Mouse (Mus musculus): ENCODE data around the gene Bcorl1. TPM values are rescaled to one million over a fixed set of nuclear protein-coding genes. Genes with fewer than 3 reads are reported as not detected.

The Bcorl1 gene
- 10 to 100 TPM; 10.7 to 13.1 (median 11.5) TPM for total RNA-seq (2022)

DNA sequence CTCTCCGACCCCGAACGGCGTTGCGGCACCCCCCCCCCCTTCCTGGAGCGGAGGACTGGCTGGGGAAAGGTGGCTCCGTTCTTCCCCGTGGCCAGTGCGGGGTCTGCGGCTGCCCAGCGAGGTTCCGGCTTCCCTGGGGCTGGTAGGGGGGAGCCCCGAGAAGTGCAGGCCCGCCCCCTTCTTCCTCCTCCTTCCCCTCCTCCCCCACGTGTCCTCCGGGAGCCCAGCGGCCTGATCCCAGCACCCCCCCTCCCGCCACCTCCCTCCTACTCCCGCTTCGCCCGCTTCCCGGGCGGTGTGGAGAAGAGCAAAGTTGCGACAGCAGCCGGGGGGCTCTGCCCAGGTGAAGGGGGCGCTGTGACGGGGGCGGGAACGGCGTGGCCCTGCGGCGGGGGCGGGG is at the start of gene Bcorl1:
Bcorl1 (plus strand) TSS at position 218 of the 400 bp plus-strand sequence.
- peak; percentile 47 for DNase-seq

DNA sequence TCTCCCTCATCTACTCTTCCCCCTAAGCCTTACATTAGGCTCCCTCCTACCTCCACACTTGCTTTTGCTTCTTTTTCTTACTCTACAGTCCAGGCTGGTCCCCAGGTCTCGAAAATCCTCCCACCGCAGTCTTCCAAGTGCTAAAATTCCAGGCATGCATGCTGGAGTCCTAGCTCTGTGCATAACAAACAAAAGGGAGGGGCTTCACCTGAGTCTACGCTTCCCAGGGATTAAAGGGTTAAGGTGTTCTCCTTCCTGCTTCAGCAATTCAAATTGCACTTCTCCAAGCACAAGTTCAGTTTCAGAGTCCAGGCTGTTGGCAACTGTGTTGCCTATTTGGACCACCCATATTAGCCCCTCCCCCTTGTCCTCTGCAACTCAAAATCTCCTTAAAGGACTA is 49.7 kb upstream of the Bcorl1 start:
- DNase-seq: no peak

DNA sequence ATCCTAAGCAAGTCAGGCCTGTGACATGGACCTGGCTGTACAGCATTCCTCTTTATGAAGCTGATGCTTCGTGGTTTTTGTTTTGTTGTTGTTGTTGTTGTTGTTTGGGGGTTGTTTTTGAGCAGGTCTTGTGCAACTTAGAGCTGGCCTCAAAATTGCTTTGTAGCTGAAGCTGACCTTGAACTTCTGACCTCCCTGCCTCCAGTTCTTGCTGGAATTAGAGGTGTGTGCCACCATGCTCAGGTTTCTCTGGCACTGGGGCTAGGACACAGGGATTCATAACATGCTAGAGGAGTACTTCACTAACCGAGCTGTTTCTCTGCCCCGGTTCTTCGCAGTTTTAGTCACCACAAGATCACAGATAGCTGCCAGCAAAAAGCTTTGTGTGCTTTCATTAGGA is 35.8 kb upstream of the Bcorl1 start:
- DNase-seq: no peak

DNA sequence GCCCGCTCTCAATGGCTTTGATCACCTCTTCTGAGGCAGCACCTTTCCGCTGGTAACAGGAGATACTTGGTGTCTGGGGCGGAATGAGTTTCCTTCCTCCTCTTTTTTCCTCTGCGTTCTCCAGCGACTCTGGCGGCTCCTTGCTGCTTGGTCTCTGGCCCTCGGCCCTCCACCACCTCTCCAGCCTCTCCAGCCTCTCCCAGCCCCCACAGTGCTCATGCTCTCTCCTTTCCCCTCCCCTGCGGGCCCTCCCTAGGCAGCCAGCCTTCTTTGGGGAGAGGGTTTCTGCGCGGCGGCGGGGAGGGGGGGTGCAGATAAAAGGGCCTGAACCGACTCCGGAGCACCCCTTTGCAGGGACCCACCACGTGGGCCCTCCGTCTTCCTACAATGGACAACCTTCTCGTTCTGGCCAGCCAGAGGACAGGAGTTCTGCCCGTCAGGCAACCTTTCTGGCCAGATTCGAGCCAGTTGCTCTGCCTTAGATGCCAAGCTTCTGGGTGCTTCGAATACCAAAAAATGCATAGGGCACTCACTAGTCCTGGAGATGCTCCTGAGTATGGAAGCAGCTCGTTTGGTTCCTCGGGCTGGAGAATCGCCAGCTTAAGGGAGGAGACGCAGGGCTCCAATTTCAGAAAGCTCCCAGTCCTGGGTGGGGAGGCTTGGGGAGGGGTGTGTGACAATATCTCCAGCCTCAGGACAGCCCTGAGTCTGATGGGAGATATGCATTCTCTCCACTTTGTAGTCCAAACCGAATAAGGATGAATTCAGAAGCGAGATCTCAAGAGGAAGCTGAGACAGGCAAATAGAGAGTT is 30.2 kb upstream of the Bcorl1 start:
- no peak for DNase-seq

DNA sequence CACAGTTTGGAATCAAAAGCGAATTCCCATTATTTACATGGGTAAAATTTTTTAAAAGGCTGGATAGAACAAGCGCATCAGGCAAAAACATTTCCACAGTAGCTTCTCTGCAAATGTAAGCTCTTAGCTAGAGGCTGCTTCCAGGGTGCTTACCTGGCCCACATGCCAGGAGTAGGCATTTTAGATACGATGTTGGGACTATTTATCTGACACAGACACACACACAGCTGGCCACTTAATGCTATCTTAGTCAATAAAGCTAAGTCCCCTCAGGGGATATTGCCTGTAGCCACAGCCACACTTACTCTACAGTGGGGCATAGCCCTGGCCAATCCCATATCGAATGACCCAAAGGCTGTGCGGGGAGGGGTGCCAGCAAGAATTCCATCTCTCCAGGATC is 29.4 kb upstream of the Bcorl1 start:
- DNase-seq: no peak

DNA sequence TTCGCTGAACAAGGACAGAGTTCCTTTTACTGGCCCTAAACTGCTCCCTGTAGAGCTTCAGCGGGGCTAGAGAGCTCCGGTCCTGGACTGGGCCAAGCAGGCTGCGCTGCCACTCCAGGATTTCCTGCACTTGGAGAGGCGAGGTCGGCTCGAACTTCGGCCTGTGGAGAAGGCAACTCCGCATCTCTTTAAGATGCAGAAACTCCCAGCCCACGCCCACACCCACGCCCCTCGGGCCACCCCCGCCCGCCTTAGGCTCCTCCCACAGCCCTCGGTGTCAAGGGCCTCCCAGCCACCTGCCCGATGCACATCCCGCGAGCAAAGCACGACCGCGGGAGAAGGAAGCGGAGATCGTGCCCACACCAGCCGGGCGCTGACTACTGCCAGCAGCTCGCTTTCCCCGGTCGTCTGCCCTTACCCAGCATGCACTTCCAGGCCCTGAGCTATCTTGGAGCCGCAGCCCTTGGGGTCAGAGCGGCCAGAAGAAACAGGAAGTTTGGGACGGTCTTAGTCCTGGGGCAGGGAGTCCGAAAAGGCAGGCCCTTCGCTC is 26.6 kb upstream of the Bcorl1 start:
- peak; percentile 81 for DNase-seq

DNA sequence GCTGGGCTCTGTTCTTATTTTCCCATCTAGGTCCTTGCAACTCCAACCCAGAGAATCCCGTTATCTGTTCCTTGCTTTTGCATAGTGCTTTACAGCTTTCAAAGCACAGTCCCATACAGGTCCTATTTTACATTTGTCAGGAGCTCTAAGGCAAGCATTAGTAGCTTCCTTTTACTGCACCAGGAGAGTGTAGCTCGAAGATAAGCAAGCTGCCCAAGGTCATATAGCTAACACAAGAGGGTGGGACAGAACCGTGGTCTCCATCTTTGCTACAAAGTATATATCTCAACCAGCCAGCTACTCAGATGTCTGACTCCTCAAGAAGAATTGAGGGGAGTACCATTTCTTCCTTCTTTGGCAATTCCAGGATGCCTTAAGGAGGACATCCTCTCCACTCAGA is 23.7 kb upstream of the Bcorl1 start:
- DNase-seq: no peak

DNA sequence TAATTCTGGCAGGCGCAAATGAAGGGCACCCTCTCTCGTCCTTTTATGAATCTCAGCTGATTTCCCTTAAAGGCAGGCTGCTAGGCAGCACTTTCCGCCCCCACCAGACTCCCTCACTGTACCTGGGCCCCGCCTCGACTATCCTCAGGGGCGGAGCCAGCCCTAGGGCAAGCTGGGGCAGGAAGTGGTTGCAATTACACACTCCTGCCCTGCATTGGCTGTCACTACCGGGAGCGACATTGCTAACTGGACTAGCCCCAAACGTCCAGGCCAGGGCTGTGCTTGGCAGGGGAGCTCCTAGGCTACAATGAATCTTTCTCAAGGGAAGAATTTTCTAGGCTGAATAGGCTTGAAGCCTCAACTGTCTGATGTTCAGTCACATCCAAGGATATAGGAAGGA is 23.0 kb upstream of the Bcorl1 start:
- DNase-seq: no peak

DNA sequence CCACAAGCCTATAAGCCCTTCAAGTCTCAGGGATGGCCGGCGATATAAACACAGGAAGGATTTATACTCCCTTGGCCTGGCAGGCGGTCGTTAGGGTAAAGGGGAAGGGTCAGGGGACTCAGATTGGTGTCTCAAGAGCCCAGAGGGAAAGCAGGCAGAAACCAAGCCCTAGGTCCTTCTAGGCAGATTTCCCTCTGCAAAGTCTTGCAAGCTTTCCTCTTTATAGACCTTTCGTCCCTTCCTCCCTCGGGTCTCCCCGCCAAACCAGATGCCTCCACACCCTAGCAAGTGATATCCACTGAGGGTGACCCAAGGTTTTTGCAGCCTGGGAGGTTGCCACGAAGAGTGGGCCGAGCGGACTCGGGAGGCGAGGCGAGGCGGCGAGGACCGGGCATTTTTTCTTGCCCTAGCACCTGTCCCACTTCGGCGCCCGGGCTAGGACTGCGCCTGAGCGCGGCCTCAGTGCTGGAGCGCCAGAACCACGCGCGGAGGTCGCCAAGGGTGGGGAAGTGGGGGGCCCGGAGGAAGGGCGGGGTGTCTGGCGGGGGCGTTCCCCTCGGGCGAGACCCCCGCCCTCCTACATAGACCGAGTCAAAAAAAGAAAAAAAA is 613 bp upstream of the Bcorl1 start:
- peak; percentile 3 for DNase-seq

DNA sequence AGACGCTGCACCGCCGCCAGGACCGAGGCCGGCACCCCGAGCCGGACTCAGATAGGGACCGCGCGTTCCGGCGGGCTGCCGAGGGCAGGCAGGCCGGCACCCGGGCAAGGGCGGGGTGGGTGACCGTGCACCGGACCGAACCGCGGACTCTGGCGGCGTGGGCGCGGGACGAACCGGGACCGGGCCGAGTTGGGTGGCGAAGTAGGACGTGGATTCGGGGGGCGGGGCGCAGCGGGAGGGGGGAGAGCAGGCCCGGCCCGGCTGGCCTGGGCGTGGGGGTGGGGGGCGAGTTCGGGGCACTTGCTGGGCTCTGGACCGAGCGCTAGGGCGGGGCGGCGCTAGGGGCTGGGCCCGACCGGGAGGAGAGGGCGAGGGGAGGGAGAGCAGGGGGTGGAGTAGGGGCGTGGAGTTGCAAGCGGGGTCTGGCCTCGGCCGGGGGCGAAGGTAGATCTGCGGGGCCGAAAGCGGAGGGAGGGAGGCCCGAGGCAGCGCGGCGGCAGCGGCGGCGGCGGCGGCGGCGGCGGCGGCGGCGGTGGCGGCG is 533 bp downstream of the Bcorl1 start:
- DNase-seq: peak; percentile 63

DNA sequence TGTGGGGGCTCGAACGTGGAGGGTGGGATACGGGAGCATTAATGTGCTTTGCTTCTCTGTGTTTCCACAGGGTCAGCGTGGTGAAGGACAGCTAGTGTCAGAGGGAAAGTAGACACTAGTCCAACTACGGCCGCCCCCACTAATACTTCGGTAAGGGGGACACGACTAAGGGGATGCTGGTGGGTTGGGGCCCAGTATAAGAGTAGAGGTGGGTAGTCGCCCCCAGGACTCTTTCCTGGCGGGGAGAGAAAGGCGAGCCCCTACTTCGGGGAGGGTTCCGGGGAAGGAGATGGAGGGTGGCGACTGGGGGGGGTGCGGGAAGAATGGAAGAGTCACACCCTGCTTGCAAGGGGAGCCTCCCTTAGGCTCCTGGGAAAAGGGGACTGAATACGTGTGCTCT is 1.6 kb downstream of the Bcorl1 start:
- peak; percentile 10 for DNase-seq

DNA sequence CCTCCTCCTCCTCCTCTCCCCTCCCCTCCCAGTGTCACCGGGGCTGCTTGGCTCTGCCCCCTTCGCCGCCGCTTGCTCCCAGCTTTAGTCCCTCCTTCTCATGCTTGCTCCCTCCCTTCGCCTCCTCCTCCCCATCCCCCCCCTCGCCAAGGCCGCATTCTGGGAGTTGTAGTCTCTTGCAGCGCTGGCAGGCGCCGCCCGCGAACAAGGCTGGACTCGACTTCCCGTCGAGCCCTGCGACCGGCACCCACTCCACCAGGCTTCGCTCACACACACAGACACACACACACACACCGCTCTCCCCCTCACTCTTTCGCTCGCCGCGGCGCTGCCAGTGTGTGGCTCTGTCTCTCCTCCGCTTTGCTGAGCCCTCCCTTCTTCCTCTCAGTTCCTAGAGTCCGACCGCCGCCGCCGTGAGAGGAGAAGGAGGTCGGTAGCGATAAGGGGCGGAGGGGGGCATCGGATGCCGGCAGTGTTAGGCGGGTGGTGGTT is 2.3 kb downstream of the Bcorl1 start:
- DNase-seq: peak; percentile 87

DNA sequence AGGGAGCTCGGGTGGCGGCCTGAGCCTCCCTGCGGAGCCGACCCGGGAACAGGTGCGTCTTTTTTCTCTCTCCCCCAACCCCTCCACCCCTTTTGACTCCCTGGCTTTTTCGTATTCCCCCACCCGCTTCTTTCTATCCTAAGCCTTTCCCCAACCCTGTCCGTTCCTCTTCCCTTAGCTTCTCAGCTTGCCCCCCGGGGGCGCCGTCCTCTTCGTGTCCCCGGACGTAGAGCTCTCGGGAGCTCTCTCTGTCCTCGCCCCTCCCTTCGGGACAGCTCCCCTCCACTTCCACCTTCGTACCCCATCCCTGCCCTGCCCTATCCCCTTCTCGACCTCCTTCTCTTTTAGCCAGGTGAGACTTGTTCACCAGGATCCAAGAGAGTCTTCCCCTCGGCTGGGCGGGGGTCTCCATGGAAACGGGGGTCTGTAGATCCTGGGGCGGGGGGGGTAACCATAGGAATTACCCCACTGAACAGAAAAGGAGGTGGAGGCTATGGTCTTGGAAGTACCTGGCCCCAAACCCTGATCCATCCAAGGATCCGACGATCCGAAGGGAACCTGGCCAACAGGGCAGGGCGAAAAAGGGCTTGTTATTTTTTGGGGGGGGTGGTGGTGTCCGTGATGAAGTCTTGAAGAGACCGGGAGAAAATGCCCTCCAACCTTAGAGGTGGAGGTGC is 2.9 kb downstream of the Bcorl1 start:
- peak; percentile 18 for DNase-seq

DNA sequence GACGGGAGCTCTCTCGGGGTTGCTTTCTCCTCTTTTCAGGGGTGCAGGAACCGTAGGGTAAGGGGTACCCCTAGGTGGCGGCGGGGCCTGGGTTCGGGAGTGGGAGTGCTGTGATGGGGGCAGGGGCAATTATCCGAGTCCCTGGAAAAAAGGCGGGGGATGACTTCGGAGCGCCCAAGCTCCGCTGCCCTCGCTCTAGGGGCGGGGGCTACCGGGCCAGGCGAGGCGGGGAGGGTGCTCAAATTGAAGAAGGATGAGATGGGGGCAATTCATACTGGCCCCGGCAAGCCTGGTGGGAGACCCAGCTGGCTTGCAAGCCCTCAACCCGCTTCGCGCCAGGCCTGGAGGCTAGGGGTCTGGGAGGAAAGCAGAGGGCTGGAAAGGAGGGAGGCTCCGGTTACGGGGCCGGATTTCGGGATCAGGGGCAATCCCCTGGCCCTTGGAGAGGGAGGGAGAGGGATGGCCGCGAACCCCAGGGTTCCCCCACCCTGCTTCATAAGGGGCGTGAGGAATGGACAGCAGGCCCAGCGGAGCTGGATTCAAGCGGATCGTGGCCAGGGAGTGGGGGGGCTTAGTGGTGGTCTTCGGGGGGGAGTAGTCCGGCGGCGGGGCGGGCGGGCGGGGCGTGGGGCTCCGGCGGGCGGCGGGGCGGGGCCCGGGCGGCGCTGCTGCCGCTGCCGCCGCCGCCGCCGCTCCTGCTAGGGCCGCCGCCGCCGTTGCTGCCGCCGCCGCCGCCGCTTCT is 3.7 kb downstream of the Bcorl1 start:
- DNase-seq: peak; percentile 9

DNA sequence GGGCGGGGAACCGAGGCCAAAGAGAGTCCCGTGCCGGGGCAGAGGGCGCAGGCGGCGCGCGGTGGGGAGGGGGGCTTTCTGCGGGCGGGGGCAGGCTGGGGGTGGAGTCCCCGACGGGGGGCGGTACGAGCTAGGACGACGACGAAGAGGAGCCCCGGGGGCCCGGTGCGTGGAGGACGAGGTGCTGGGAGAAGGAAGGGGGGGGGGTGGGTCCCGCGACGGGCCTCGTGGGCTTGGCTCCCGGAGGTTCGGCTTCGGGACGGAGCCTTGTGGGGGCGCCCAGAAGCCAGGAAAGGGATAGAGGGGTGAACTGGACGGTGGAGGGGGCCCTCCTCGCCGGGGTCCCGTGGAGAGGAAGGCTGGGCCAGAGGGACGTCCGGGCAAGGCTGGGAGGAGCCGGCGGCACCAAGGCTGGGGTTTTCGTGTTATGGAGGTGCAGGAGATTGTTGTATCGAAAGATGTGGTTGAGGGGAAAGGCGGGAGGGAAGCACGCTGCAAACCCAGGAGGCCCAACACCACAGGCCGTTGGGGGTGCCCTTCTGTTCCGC is 4.3 kb downstream of the Bcorl1 start:
- peak; percentile 9 for DNase-seq

DNA sequence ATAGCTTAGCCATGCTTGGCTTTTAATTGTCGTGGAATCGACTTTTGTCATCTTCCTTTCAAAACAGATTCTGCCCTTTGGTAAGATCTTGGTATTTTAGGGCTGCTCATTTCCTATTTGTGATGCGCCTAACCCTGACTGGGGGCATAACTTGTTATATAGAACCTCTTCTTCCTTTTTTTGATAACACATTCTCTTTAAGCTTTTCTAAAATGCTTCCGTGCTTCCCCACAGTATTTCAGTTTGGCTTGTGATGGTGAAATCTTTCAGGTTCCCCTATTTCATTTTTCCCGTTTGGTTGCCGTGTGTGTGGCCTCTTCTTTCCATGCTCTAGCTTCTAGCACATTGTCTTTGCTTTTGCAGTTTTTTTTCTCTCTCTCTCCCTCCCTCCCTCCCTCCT is 14.2 kb downstream of the Bcorl1 start:
- DNase-seq: no peak

DNA sequence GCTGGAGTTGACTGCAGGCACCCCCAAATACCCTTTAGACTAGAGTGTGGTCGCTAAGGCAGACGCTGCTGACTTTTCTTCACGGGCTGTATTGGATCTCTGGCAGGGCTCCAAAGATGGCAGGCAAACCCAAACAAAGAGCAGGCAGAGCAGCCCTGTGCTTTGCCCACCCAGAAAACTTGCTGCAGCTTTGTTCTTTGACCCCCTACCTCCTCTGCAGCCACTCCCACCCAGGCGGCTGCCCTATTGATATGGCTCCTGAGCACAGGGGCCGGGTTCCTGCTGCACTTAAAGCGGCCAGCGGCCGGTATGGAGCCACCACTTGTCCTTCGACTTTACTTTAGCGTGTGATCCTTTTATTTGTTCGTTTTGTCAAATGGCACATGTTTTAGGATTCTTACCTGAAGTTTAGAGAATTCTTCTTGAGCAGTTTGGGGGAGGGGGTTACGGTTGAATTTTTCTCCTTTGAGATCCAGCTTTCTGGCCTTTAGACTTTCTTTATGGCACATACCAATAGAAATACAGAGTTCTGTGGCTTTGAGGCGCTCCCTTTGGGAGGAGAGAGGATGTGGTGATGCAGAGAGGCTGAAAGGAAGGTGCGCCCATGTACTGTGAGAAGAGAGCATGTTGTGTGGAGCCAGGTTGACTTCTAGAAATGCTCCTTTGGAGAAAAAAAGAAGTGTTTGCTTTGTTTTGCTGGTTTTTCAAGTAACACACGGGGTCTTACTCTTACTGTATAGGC is 24.8 kb downstream of the Bcorl1 start:
- no peak for DNase-seq

DNA sequence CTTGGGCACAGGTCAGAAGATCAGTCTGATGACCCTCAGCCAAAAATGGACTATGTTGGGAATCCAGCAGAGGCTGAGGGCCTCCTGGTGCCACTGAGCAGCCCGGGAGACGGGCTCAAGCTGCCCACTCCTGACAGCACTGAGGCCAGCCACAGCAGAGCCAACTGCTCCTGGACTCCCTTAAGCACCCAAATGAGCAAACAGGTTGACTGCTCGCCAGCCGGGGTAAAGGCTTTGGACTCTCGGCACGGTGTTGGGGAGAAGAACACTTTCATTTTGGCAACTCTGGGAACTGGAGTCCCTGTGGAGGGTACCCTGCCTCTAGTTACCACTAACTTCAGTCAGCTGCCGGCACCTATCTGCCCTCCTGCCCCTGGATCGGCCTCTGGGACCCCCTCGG is 26.7 kb downstream of the Bcorl1 start:
- no peak for DNase-seq

DNA sequence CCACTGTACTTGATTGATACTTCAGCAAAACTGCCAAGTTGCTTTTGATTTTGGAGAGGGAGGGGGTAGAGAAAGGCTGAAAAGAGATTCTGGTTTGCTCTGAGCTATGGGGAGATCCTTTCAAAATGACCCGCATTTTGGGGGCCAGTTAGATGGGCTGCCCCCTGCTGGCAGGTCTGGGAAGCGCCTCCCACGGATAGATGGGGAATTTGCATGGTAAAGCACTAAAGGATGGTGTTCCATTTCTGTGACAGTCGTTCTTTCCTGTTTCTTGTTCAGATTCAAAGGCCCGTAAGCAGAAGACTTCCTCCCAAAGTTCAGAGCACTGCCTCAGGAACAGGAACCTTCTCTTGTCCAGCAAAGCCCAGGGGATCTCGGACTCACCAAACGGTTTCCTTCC is 42.5 kb downstream of the Bcorl1 start:
- no peak for DNase-seq

DNA sequence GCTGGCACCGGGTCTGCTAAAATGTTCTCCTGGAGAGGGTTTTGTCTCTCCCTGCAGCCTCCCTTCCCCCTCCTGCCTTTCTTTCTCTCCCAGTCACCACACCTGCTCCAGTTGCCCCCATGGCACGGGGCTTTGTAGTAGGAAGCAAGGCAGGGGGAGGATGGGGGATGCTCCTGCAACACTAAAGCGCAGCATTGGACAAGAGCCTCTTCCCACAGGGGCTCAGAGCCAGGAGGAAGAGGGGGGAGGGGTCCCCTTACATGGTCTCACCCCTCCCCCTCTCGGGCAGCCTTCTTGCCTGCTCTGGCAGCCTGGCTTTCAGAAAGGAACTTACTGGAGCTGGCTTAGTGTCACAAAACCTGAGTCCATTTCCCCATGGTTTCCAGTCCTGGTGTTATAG is 44.8 kb downstream of the Bcorl1 start:
- no peak for DNase-seq

DNA sequence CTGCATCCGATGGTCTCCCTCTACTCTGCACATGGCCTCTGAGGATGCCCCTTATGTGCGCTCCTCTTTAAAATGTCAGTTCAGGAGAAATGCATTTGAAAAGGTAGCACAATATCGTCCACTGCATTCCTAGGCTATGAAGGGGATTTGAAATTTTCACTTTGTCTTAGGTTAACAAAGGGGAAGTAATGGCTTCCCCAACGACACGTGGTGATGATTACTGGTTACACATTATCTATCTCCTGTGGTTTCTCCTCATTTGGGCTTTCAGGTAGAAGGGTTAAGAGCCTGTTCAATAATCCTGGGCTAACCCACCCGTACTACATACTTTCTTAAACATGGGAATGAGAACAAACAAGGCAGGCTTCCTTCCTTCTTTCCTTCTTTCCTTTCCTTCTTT is 48.2 kb downstream of the Bcorl1 start:
- no peak for DNase-seq
